In the genomic region with DNA sequence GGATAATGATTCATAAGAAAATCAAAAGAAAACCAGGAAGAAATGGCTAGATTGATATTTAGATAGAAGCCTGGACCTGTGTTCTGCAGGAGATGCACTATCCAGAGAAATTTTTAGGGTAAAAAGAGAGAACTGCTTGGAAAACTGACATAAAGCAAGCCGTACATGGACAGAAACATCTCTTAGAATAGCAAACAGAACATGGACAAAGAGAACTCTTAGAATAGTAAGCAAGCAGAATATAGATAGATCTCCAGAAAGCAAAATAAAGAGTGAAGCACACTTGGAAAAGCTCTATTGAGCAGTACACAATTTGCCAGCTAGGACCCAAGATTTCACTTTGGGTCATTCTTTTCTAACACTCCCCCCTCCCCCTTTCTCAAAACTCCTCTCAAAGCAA, we compare ENCODE assay signal across 12 mouse cellular contexts.
"Had no signal": no experiment of that assay in that cellular context is flagged by ENCODE, and none has a peak within 500 bp of the region (broad histone marks: within the 10 kb centered on the region; RNA-seq: fewer than 3 reads in every experiment).

No protein-coding gene starts in this region.

- DNase-seq: retina, postnatal 1 day; right cerebral cortex, adult 18-20 months; right cerebral cortex, postnatal 14 days; right cerebral cortex, postnatal 25 days; right cerebral cortex, postnatal 4 days; spleen, adult 18-20 months; thymus, adult 18-20 months; thymus, adult 2 months; thymus, postnatal 14 days; thymus, postnatal 25 days; thymus, postnatal 36 days; thymus, postnatal 4 days had no signal
